Mouse (Mus musculus) limb, embryonic 15.5 days (tissue): ENCODE measurements at regions not wholly inside any gene's neighbourhood (a gene's known extent, or its start where the extent isn't known, plus 50 kb on each side); places are given as distances from the start of the nearest gene placed in this dataset.

Source experiments
- ATAC-seq: fragments of 200-750 bp; cut with Nextera tagmentation; 2 replicates; pipeline ENCODE4 v1.8.0; 2017; ENCODE audit warnings: low read depth, moderate TSS enrichment; ENCODE audit not compliant: insufficient number of reproducible peaks, low FRiP score, low TSS enrichment
- H3K27ac ChIP-seq: fragments of 300-500 bp; sonication (generic); 2 replicates; pipeline ENCODE4 v1.5.1; 2015; ENCODE audit warnings: moderate library complexity, mild to moderate bottlenecking, inconsistent platforms
- H3K27me3 ChIP-seq: fragments of 300-500 bp; sonication (generic); 2 replicates; pipeline ENCODE4 v1.6.1; 2015; ENCODE audit warnings: inconsistent platforms
- H3K36me3 ChIP-seq: fragments of 300-500 bp; sonication (generic); 2 replicates; pipeline ENCODE4 v1.6.1; 2015; ENCODE audit warnings: inconsistent platforms
- H3K4me1 ChIP-seq: fragments of 300-500 bp; sonication (generic); 2 replicates; pipeline ENCODE4 v1.6.1; 2015; ENCODE audit warnings: inconsistent platforms
- H3K4me2 ChIP-seq: fragments of 300-500 bp; sonication (generic); 2 replicates; pipeline ENCODE4 v1.6.1; 2015; ENCODE audit warnings: mild to moderate bottlenecking, inconsistent platforms
- H3K4me3 ChIP-seq: fragments of 300-500 bp; sonication (generic); 2 replicates; pipeline ENCODE4 v1.5.1; 2015; ENCODE audit warnings: mild to moderate bottlenecking, inconsistent platforms
- H3K9ac ChIP-seq: fragments of 300-500 bp; sonication (generic); 2 replicates; pipeline ENCODE4 v1.6.1; 2015; ENCODE audit warnings: inconsistent platforms
- H3K9me3 ChIP-seq: fragments of 300-500 bp; sonication (generic); 2 replicates; pipeline ENCODE4 v1.6.1; 2016; ENCODE audit warnings: inconsistent platforms
- WGBS: fragments of 180-500 bp; shearing (Covaris S2); methylation state at CpG from one replicate; pipeline ENCODE4 v1.1.7; 2015; 5-methylcytosine and 5-hydroxymethylcytosine counted together

DNA sequence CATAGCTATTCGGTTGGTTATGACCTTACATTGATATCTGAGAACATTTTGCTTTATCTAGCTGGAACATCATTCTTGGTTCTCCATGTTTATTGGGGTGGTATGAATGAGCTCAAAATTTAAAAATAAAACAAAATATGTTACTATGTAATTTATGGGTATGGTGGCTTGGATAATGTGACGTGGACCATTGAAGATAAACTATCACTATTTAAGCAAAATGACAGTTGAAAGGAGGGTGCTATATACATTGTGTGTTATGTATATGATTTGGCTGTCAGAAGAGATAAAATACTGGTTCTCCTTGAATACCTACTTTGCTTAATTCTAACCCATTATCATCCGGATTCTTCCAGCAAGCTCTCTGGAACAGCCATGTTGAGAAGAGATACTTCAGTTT is 424.2 kb upstream of the Zeb2 start:
- no peaks in the 10 kb centered on the region for H3K4me1 ChIP-seq
- WGBS: 88% methylated on average over 3 of the region's 3 CpGs

DNA sequence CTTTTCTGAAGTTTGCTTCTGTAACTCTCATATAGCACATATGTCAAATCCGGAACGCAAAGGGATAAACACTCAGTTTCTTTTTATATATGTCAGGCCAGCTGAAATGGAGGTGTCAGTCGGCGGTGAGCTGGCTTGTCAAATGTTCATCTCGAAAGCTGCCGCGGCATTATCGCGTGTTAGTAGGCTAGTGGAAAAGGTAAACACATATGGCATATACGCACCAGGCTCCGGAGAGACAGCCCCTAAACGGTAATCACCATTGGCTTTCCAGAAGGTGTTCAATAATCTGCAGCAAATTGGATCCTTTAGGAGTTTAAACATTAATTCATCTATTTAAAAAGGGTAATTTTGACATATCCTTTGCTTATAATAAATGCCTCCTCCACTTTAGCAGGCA is 421.8 kb upstream of the Zeb2 start:
- H3K4me2 ChIP-seq: peak overlapping the region; percentile 6; the same call in 1 of the 2 replicates
- no peak for ATAC-seq
- H3K27ac ChIP-seq: no peak overlapping the region
- H3K36me3 ChIP-seq: no peaks in the 10 kb centered on the region
- no peaks in the 10 kb centered on the region for H3K27me3 ChIP-seq
- H3K9ac ChIP-seq: no peak overlapping the region
- WGBS: 47% methylated on average over 12 of the region's 12 CpGs
- no peaks in the 10 kb centered on the region for H3K9me3 ChIP-seq
- no peaks in the 10 kb centered on the region for H3K4me1 ChIP-seq
- H3K4me3 ChIP-seq: no peak overlapping the region

More for the DNA sequence above, 424.2 kb upstream of the Zeb2 start:
- no peak overlapping the region for H3K4me3 ChIP-seq
- H3K9ac ChIP-seq: no peak overlapping the region
- no peaks in the 10 kb centered on the region for H3K9me3 ChIP-seq
- ATAC-seq: no peak
- no peak overlapping the region for H3K27ac ChIP-seq
- no peaks in the 10 kb centered on the region for H3K36me3 ChIP-seq
- no peak overlapping the region for H3K4me2 ChIP-seq
- H3K27me3 ChIP-seq: no peaks in the 10 kb centered on the region

DNA sequence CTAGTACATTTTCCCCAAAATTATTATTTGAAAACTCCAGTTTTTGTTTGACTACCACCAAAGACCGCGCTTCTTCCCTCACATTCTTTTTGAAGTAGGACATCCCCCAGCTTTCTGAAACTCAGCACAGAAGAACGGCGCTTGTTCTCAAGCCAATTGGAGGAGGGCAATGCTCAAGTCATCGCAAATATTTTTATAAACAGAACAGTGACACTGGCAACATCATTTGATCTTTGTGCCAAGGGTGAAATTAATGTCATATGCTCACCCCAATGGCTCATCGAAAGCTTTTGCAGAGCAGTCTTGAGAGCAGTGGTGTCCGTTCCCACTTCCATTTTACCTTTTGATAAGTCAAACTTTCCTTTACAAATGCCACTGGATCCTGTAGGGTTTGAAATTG is 420.5 kb upstream of the Zeb2 start:
- Histone ChIP-seq H3K27ac (no peak overlapping the region), H3K4me2 (no peak overlapping the region), H3K4me3 (no peak overlapping the region), H3K27me3 (no peaks in the 10 kb centered on the region), H3K36me3 (no peaks in the 10 kb centered on the region), H3K9ac (no peak overlapping the region), H3K4me1 (no peaks in the 10 kb centered on the region), H3K9me3 (no peaks in the 10 kb centered on the region)
- 71% methylated on average over 7 of the region's 7 CpGs for WGBS
- no peak for ATAC-seq

DNA sequence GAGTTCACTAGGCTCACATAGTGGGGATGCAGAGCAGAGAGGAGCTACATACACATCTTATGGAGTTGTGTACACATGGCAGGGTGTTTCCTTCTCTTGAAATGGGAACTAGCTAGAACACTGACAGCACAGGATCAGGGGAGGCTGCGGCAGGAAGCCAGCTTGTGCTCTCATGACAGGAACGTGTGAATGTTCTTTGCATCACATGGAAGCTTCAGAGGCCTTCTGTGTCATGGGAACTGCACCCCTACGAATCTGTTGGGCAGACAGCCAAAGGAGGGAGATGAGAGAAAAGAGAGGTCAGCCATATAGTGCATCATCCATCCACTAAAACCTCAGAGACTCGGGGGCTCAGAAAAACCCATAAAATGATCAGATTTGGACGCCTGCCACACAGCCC is 417.6 kb upstream of the Zeb2 start:
- H3K9me3 ChIP-seq: no peaks in the 10 kb centered on the region
- no peak overlapping the region for H3K27ac ChIP-seq
- no peak overlapping the region for H3K4me3 ChIP-seq
- H3K4me1 ChIP-seq: no peaks in the 10 kb centered on the region
- no peaks in the 10 kb centered on the region for H3K27me3 ChIP-seq
- no peaks in the 10 kb centered on the region for H3K36me3 ChIP-seq
- ATAC-seq: no peak
- no peak overlapping the region for H3K9ac ChIP-seq
- no peak overlapping the region for H3K4me2 ChIP-seq
- WGBS: 50% methylated on average over 5 of the region's 5 CpGs

DNA sequence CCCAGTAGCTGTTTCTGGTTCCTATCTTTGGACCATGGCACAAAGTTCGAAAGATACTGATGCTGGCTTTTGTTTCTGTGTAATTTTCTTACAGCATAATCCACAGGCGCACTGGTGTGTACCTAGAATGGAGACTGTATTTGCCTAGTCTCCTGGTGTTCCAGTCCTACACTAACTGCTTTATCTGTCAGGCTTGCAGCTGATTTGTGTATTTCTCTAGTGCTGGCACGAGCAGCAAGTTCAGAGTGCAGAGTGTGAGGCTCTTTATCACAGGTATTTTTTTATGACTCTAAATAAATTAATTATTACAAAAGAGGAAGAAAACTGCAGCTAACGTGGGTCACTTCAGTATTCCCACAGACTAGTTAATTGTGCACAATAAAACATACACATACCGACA is 405.1 kb upstream of the Zeb2 start:
- WGBS: 67% methylated on average over 5 of the region's 5 CpGs
- no peak for ATAC-seq
- no peak overlapping the region for H3K4me3 ChIP-seq
- H3K9me3 ChIP-seq: no peaks in the 10 kb centered on the region
- no peak overlapping the region for H3K4me2 ChIP-seq
- no peaks in the 10 kb centered on the region for H3K36me3 ChIP-seq
- H3K27ac ChIP-seq: no peak overlapping the region
- no peak overlapping the region for H3K9ac ChIP-seq
- no peaks in the 10 kb centered on the region for H3K27me3 ChIP-seq
- H3K4me1 ChIP-seq: no peaks in the 10 kb centered on the region

DNA sequence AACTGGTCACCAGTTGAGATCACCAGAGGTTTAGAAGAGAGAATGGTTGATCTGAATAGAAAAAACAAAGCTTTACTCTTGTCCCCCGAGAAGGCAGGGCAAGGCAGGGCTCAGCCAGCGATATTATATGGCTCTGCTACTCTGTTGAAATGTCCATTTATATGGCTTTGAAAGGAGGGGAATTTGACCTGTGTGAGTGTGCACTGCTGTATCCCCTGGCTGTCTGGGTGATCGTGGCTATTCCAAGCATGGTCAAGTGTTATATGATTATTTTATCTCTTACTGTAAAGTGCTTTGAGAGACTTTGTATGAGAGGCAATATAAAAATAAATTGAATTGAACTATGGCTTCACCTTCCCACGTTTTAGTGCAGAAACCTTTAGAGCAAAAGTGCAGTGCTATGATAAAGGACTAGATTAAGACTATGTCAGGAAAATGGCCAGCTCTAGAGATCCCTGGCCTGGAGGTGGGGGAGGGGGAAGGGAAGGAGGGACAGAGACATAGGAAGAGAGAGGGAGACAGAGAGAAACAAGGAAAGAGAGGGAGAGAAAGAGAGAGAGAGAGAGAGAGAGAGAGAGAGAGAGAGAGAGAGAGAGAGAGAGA is 402.5 kb upstream of the Zeb2 start:
- Histone ChIP-seq H3K9me3 (no peaks in the 10 kb centered on the region), H3K9ac (no peak overlapping the region), H3K36me3 (no peaks in the 10 kb centered on the region), H3K4me2 (no peak overlapping the region), H3K27me3 (no peaks in the 10 kb centered on the region), H3K27ac (no peak overlapping the region), H3K4me1 (no peaks in the 10 kb centered on the region), H3K4me3 (no peak overlapping the region)
- 41% methylated on average over 4 of the region's 4 CpGs for WGBS
- ATAC-seq: no peak

DNA sequence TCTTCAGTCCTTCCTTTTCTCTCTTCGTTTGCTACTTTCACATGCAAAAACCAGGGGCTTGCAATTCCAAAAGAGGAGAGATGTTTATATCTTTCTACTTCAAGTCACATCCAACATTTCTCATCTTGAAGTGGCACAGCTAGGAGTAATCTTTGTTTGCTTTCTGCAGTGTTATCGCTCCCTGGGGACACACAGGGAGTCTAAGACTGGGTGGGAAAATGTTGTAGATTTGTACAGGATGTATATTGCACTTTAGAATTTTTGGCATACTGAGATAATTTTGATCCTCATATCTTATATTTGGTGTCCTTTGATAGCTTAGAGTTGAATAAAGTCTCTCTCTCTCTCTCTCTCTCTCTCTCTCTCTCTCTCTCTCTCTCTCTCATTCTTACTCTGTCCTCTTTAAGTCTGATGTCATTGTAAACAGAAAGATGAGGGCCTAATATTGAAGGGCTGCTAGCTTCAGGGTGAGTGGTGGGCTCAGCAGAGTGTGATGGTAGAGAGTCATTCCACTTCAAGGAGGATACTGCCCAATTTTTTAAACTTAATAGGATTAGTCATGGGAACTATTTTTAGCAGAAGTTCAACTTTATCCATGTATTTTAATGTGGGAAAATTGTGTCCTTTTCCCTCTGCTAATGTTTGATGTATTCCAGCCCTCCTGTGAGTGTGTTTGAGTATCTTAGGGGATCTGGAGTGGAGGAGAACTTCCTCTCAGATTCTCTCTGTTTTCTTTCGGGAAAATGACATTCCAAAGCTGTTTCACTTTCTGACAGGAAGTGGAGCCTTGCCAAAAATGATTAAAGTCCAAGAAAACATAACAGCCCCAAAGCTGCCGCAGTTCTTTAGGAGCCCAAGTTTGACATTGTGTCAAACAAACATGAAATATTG is 397.3 kb upstream of the Zeb2 start:
- Histone ChIP-seq H3K4me2 (no peak overlapping the region), H3K36me3 (no peaks in the 10 kb centered on the region), H3K27me3 (no peaks in the 10 kb centered on the region), H3K4me3 (no peak overlapping the region), H3K9me3 (no peaks in the 10 kb centered on the region), H3K9ac (no peak overlapping the region), H3K4me1 (no peaks in the 10 kb centered on the region), H3K27ac (no peak overlapping the region)
- WGBS: 47% methylated on average over 4 of the region's 4 CpGs
- no peak for ATAC-seq

DNA sequence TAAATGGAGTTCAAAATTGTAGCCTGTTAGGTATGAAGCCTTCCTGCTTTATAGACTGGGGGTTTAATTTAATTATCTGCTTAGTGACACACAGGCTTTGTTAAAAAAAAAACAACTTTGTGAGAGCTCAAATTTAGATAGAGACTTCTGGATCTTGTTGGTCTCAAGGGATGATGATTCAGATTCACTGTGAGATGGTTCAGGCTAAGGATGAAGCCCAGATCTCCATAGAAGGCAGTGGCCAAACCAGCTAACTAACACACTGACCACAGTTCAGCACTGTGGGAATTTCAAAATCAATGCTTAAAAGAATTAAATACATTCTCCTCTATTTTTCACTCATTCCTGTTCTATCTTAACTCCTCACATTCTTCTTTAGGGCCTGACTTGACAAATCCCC is 395.7 kb upstream of the Zeb2 start:
- no peaks in the 10 kb centered on the region for H3K27me3 ChIP-seq
- H3K9me3 ChIP-seq: no peaks in the 10 kb centered on the region
- H3K4me3 ChIP-seq: no peak overlapping the region
- H3K27ac ChIP-seq: no peak overlapping the region
- no peak for ATAC-seq
- no peak overlapping the region for H3K9ac ChIP-seq
- no peak overlapping the region for H3K4me2 ChIP-seq
- H3K4me1 ChIP-seq: no peaks in the 10 kb centered on the region
- no peaks in the 10 kb centered on the region for H3K36me3 ChIP-seq

DNA sequence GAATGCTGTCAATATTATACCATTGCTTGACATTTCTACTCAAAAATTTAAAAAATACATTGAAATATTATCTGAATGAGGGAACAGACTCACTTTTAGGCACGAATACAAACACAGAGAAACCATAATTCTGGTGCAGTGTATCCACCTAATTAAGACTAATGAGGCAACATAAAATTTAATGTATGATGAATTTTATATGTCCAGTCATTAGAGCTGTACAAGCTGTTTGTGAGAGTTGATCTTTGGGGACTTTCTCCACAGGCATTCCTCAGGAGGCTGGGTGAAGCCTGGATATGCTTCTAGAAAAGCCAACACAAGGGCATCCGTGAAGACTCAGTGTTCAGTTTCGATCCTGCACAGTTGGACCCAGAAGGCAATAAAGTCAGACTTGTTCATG is 394.6 kb upstream of the Zeb2 start:
- no peaks in the 10 kb centered on the region for H3K9me3 ChIP-seq
- H3K4me1 ChIP-seq: no peaks in the 10 kb centered on the region
- no peaks in the 10 kb centered on the region for H3K36me3 ChIP-seq
- no peak overlapping the region for H3K4me3 ChIP-seq
- H3K27ac ChIP-seq: no peak overlapping the region
- no peaks in the 10 kb centered on the region for H3K27me3 ChIP-seq
- no peak for ATAC-seq
- 57% methylated on average over 3 of the region's 3 CpGs for WGBS
- H3K4me2 ChIP-seq: no peak overlapping the region
- no peak overlapping the region for H3K9ac ChIP-seq

DNA sequence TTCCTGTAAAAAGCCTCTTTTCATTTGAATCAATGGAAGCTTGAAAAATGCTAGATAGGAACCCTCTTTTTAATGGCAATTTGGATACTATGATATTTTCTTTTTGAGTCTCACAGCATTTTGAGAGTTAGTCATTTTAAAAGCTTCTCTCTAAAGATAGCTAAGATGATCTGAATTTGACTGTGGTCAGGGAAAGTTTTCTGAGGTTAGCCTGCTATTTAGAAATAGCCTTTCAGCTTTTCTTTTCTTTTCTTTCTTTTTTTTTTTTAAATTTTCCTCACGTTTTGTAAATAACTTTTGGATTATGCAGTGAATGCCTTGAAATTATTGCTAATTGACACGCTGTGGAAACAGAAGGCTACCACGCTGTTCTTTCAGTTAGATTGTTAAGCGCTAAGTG is 387.3 kb upstream of the Zeb2 start:
- WGBS: 82% methylated on average over 4 of the region's 4 CpGs

DNA sequence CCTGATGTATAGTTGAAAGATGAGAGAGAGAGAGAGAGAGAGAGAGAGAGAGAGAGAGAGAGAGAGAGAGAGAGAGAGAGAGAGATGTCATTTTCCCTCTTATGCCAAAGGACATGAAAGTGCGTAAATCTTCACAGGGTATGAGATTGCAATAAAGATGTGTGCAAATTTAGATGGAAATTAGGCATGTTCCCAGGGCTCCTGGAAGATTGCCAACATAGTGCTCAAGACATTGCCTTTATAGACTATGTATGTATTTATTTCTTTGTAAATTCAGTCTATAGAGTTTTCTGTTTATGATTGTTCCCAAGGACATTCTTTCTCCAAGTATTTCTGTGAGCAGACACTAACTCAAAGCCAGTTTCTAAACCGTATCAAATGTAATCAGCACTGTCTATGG is 376.5 kb upstream of the Zeb2 start:
- Histone ChIP-seq H3K27me3 (no peaks in the 10 kb centered on the region), H3K36me3 (no peaks in the 10 kb centered on the region), H3K4me1 (no peaks in the 10 kb centered on the region), H3K27ac (no peak overlapping the region), H3K9me3 (no peaks in the 10 kb centered on the region), H3K4me3 (no peak overlapping the region), H3K9ac (no peak overlapping the region), H3K4me2 (no peak overlapping the region)
- ATAC-seq: no peak
- WGBS: 71% methylated on average over 2 of the region's 2 CpGs

More for the DNA sequence above, 387.3 kb upstream of the Zeb2 start:
- Histone ChIP-seq H3K9ac (no peak overlapping the region), H3K4me1 (no peaks in the 10 kb centered on the region), H3K4me3 (no peak overlapping the region), H3K36me3 (no peaks in the 10 kb centered on the region), H3K4me2 (no peak overlapping the region), H3K27me3 (no peaks in the 10 kb centered on the region), H3K27ac (no peak overlapping the region), H3K9me3 (no peaks in the 10 kb centered on the region)
- ATAC-seq: no peak

DNA sequence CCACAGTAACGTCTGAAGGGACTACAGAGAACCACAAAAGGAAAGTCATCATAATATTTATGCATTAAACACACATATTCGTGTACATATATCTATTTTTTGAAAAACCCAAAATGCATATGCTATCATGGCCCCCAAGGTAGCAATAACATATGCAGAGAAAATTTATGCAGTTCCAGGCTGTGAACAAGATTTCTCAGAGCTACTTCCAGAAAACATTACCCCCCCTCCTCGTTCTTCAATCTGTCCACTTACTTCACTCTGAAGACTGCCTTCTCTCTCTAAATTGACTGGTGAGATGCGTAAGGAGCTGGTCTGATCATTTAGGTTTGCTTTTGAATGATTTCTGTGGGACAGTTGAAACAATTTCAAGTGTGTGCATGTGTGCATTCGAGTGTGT is 369.3 kb upstream of the Zeb2 start:
- no peaks in the 10 kb centered on the region for H3K9me3 ChIP-seq
- H3K4me3 ChIP-seq: no peak overlapping the region
- no peaks in the 10 kb centered on the region for H3K36me3 ChIP-seq
- H3K27ac ChIP-seq: no peak overlapping the region
- no peak overlapping the region for H3K9ac ChIP-seq
- WGBS: 77% methylated on average over 5 of the region's 5 CpGs
- no peaks in the 10 kb centered on the region for H3K27me3 ChIP-seq
- H3K4me1 ChIP-seq: no peaks in the 10 kb centered on the region
- H3K4me2 ChIP-seq: no peak overlapping the region
- no peak for ATAC-seq
